Mouse (Mus musculus) lung, embryonic 14.5 days (tissue): ENCODE results near the gene Phf20. TPM values are rescaled to one million over a fixed set of nuclear protein-coding genes. Genes with fewer than 3 reads are reported as not detected.

Experiments used
- ATAC-seq: fragments of 200-750 bp; cut with Nextera tagmentation; 2 replicates; pipeline ENCODE4 v1.8.0; 2017; ENCODE audit warnings: mild to moderate bottlenecking, moderate TSS enrichment, moderate library complexity; ENCODE audit not compliant: insufficient read depth
- DNase-seq: peaks from one replicate; pipeline ENCODE4 v3.0.0-alpha.2; 2015
- H3K27ac ChIP-seq: fragments of 300-500 bp; sonication (generic); 2 replicates; pipeline ENCODE4 v1.5.1; 2014; ENCODE audit warnings: low read depth, mild to moderate bottlenecking, moderate library complexity
- H3K27me3 ChIP-seq: fragments of 300-500 bp; sonication (generic); 2 replicates; pipeline ENCODE4 v1.6.1; 2014; ENCODE audit warnings: low read length, control low read depth; ENCODE audit not compliant: insufficient read depth
- H3K36me3 ChIP-seq: fragments of 300-500 bp; sonication (generic); 2 replicates; pipeline ENCODE4 v1.6.1; 2014; ENCODE audit warnings: control low read depth; ENCODE audit not compliant: insufficient read depth
- H3K4me1 ChIP-seq: fragments of 300-500 bp; sonication (generic); 2 replicates; pipeline ENCODE4 v1.6.1; 2014; ENCODE audit warnings: antibody characterized with exemption, control low read depth; ENCODE audit not compliant: insufficient read depth
- H3K4me2 ChIP-seq: fragments of 300-500 bp; sonication (generic); 2 replicates; pipeline ENCODE4 v1.6.1; 2014; ENCODE audit warnings: mild to moderate bottlenecking
- H3K4me3 ChIP-seq: fragments of 300-500 bp; sonication (generic); 2 replicates; pipeline ENCODE4 v1.5.1; 2014; ENCODE audit warnings: low read depth, low read length
- H3K9ac ChIP-seq: fragments of 300-500 bp; sonication (generic); 2 replicates; pipeline ENCODE4 v1.6.1; 2014
- H3K9me3 ChIP-seq: fragments of 300-500 bp; sonication (generic); 2 replicates; pipeline ENCODE4 v1.6.1; 2016; ENCODE audit warnings: low read depth, low read length, control low read depth
- CTCF ChIP-seq: IDR thresholded peaks from 2 replicates; pipeline ENCODE4 v1.5.1; 2016; ENCODE audit warnings: antibody characterized with exemption, low read depth
- WGBS: fragments of 180-500 bp; shearing (Covaris S2); extraction: QIAGEN DNeasy Blood & Tissue Kit; methylation state at CpG from one replicate; pipeline ENCODE4 v1.1.7; 2014; 5-methylcytosine and 5-hydroxymethylcytosine counted together
- microRNA-seq: library from miRNA; unstranded; fragments of <30 nt; microRNA quantifications from one replicate; pipeline ENCODE4, GENCODE M21; 2016; ENCODE audit warnings: borderline number of aligned reads
- polyA plus RNA-seq: library from polyadenylated mRNA; unstranded; fragments of >200 nt; fragmentation: Nextera tagmentation; extraction: Ambion mirVana; gene quantifications from 2 replicates; pipeline ENCODE4 v1.2.1, GENCODE M21; 2014

Gene Phf20
- polyA plus RNA-seq, 1 experiment from 2014 or later, result 73.6 TPM

GRCm38 (mm10) chr2:156353265-156353692, 157.0 kb downstream of the Phf20 start:
- 24% methylated on average over 7 of the region's 7 CpGs for WGBS
- DNase-seq, result peak; percentile 38
- H3K4me1 ChIP-seq, result no peaks in the 10 kb centered on the region
- H3K4me3 ChIP-seq, result no peak overlapping the region
- no peak for TF ChIP-seq CTCF
- H3K27ac ChIP-seq, result no peak overlapping the region
- no peak overlapping the region for H3K9ac ChIP-seq
- H3K4me2 ChIP-seq, result no peak overlapping the region
- H3K9me3 ChIP-seq, result no peaks in the 10 kb centered on the region
- no peaks in the 10 kb centered on the region for H3K27me3 ChIP-seq
- no peaks in the 10 kb centered on the region for H3K36me3 ChIP-seq
- peak; percentile 35; the same call in 1 of the 2 replicates for ATAC-seq

GRCm38 (mm10) chr2:156356031-156356430, 159.8 kb downstream of the Phf20 start:
- no peak for ATAC-seq
- no peak for DNase-seq
- Histone ChIP-seq H3K4me1 (no peaks in the 10 kb centered on the region), H3K9ac (no peak overlapping the region), H3K4me2 (no peak overlapping the region), H3K27ac (no peak overlapping the region), H3K4me3 (no peak overlapping the region), H3K36me3 (no peaks in the 10 kb centered on the region), H3K9me3 (no peaks in the 10 kb centered on the region), H3K27me3 (no peaks in the 10 kb centered on the region)
- WGBS, result 63% methylated on average over 7 of the region's 7 CpGs
- no peak for TF ChIP-seq CTCF

Small RNAs within 50 kb of the gene (microRNA-seq; reads per million reads assigned to microRNA genes)
- not detected for gene Gm22759

Other genes with a start within 250 kb of the Phf20 start
- gene Cep250, start 240.0 kb upstream of the Phf20 start, polyA plus RNA-seq, result 23.5 and 24.6 TPM in 2 replicates
- 0.51 and 1.9 TPM in 2 replicates for gene 6430550D23Rik, start 188.5 kb upstream of the Phf20 start, polyA plus RNA-seq
- 219 and 239 TPM in 2 replicates for gene Ergic3, start 188.4 kb upstream of the Phf20 start, polyA plus RNA-seq
- not detected in 2 replicates for gene Fer1l4, start 143.5 kb upstream of the Phf20 start, polyA plus RNA-seq
- 3.2 and 3.9 TPM in 2 replicates for gene Spag4, start 131.3 kb upstream of the Phf20 start, polyA plus RNA-seq
- gene Cpne1, start 84.5 kb upstream of the Phf20 start, polyA plus RNA-seq, result 66.7 and 70.2 TPM in 2 replicates
- gene Rbm12, start 84.5 kb upstream of the Phf20 start, polyA plus RNA-seq, result 36.9 and 41.2 TPM in 2 replicates
- gene Gm28036, start 69.4 kb upstream of the Phf20 start, polyA plus RNA-seq, result 11.0 and 16.6 TPM in 2 replicates
- gene Romo1, start 52.4 kb upstream of the Phf20 start, polyA plus RNA-seq, result 396 and 414 TPM in 2 replicates
- gene Nfs1, start 52.3 kb upstream of the Phf20 start, polyA plus RNA-seq, result 37.5 and 40.9 TPM in 2 replicates
- 563 and 569 TPM in 2 replicates for gene Rbm39, start 16.2 kb upstream of the Phf20 start, polyA plus RNA-seq
- 3.5 and 3.9 TPM in 2 replicates for gene Cnbd2, start 115.8 kb downstream of the Phf20 start, polyA plus RNA-seq
- gene Scand1, start 116.2 kb downstream of the Phf20 start, polyA plus RNA-seq, result 61.0 and 66.3 TPM in 2 replicates
- gene Epb41l1, start 224.4 kb downstream of the Phf20 start, polyA plus RNA-seq, result 2.1 and 3.2 TPM in 2 replicates